Mouse (Mus musculus) 3T3-L1 (cell line): Measurements from ENCODE around the gene Retnla.
"Not testable (repeated sequence)": the region's sequence is repeated elsewhere in the genome, so short reads cannot be mapped to it uniquely, and the experiment has no call there.

Experiments
- DNase-seq: peaks from one replicate; pipeline ENCODE4 v3.0.0-alpha.2; 2015; ENCODE audit warnings: low read depth, low spot score

Gene Retnla

DNA sequence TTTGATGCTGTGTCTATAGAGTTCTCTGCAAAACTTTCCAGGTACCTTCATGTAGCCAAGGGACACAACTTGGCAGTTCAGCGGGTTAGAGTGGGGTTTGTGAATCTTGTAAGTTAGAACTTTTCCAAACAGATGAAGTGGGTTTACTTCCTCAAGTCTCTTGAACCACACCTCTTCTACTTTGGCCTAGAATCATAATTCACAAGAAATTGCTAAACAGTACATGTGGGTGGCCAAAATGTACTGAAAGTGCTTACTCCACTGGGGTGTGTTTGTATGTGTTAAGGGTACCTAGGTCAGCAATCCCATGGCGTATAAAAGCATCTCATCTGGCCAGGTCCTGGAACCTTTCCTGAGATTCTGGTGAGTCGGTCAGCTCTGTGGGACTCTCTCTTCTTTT lies at the start of gene Retnla:
Gene Retnla (plus strand): TSS at position 286 of the 400 bp plus-strand sequence.
- DNase-seq = no peak

DNA sequence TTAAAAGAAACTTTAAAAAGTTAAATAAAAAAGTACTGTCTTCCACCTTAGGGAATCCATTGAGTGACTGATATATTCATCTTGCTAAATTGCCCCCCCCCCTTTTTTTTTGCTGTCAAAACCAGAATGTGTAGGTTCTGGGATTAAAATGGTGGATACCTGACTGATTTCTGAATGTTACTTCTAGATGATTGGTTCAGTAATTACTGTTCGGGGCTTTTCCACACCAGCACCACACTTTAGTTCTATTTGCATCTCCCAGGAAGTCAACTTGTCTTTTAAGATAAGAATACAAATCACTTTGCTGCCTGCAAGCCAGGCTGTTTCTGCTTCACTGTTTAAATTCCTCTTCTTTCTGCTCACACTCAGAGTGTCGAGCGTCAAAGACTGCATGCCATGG lies 44.1 kb upstream of the Retnla start:
- no peak for DNase-seq

GRCm38 (mm10) chr16:48799470-48799869 lies 42.9 kb upstream of the Retnla start:
- DNase-seq = peak; percentile 6

- no peak for DNase-seq
Measured at GRCm38 (mm10) chr16:48800906-48801305, 41.4 kb upstream of the Retnla start.

DNA sequence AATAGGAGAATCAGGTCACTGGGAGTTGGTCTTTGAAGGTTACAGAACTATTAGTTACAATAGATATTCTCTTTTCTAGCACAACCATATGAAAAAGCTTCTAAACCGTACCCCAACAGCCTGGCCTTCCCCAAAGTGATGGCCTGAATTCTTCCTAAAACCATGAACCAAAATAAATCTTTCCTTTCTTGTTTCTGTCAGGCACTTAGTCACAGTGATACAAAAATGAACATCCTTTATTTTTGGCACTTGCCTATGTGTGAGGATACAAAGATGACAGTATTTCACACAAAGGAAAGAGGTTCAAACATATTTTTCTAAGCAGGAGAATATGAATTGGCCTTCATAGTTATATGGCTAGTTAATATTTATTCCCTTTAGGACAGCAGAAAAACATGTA lies 36.9 kb upstream of the Retnla start:
- DNase-seq = no peak

- no peak for DNase-seq
Measured at GRCm38 (mm10) chr16:48806521-48806920, 35.8 kb upstream of the Retnla start.

DNA sequence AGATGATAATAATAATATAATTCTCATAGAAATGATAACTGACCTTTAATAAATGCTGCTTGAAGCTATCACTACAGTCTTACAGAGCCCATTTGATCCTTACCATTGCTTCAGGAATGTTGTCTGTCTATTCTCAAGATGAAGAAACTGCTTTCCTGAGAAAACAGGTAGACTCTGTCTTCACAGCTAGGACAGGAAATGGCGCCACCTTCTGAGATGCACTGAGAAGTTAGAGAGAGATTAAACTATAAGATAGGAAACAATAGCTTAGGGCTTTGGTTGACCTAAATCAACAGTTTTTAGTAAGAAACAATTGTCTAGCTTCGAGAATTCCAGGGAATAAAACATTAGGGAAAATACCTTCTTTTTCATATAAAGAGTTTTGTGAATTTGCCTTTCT lies 33.0 kb upstream of the Retnla start:
- DNase-seq = peak; percentile 55

GRCm38 (mm10) chr16:48811881-48812436 lies 30.4 kb upstream of the Retnla start:
- DNase-seq = no peak

GRCm38 (mm10) chr16:48816695-48817094 lies 25.7 kb upstream of the Retnla start, which contains the start of gene Retnlb:
TSS of gene Retnlb (plus strand) at chr16:48816856.
- no peak for DNase-seq

DNA sequence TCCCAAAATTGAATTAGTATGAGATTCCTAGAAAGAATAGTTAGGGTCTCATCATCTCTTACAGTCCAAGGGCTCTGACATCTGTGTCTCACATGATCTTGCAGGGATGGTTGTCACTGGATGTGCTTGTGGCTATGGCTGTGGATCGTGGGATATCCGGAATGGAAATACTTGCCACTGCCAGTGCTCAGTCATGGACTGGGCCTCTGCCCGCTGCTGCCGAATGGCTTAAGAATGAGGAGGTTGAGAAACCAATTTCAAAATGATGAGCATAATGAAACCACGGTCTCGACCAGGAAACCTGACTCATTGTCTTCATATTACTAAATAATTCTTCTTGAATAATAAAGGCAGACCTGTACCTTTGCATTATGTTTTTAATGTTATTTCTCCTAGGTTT lies 23.8 kb upstream of the Retnla start:
- DNase-seq = peak; percentile 61

DNA sequence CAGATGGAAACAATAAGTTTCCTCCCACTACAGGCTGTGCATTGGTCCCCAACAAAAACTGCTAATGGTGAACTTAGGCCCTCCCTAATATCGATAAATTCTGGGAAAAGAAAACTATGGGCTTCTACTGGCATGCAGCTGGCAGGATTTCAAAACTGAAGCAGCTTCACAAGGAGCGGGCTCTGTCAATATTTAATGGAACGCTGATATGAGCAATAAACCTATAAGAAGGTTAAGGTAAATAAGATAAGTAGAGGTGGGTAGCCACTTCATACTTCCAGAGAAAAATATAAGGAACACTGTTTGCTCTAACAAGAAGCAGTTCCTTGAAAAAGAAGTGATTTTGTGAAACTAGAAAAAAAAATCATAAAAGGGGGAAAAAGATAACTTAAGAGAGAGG lies 15.9 kb upstream of the Retnla start:
- DNase-seq = no peak

DNA sequence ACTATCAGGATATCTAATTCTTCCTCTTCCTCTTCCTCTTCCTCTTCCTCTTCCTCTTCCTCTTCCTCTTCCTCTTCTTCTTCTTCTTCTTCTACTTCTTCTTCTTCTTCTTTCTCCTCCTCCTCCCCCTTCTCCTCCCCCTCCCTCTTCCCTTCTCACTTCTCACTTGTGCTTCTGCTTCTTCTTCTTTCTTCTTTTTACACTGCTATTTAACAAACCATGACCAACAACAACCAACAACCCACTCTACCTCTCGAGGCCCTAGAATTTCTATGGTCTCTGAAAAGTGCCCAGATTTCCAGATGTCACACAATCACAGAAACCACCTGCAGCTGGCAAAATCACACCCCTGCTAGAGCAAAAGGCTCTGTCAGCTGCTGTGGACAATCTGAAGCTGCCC lies 14.7 kb upstream of the Retnla start:
- no peak for DNase-seq

DNA sequence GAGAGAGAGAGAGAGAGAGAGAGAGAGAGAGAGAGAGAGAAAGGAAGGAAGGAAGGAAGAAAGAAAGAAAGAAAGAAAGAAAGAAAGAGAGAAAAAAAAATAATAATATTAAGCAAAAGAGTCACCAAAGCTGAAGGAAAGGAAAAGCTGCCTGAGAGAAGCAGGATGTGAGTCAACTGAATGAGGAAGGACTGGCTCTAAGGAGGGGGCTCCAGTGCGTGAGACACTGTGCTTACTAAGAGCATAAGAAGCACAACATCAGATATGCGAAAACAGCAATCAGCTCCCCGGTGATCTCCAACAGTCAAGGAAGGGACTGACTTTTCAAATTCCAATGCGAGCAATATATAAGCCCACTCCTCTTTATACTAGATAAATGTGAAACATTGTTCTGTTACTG lies 13.3 kb upstream of the Retnla start:
- peak; percentile 47 for DNase-seq

GRCm38 (mm10) chr16:48832055-48832454 lies 10.3 kb upstream of the Retnla start:
- no peak for DNase-seq

DNA sequence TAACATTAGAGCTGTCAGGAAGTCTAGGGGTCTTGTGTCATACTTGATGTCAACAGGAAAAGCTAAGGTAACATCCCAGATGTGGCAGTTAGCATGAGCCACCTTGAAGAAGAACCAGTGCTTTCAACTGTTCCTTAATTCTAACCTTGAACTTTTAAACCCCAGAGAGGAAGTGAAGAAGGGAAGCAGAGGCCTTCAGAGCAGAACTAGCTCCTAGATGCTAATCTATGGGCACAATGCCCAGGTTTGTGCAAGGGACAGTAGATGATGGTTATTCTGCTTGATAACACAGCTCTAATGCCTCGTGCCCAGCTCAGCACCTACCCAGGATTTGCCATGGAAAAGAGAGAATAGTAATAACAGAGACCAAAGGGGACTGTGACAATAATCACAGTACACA lies 8.7 kb upstream of the Retnla start:
- DNase-seq = not testable (repeated sequence)

- DNase-seq = no peak
Measured at GRCm38 (mm10) chr16:48843671-48844386, 1.5 kb downstream of the Retnla start.

GRCm38 (mm10) chr16:48865004-48865403 lies 22.7 kb downstream of the Retnla start:
- DNase-seq = not testable (repeated sequence)

GRCm38 (mm10) chr16:48867690-48868089 lies 25.3 kb downstream of the Retnla start:
- no peak for DNase-seq

DNA sequence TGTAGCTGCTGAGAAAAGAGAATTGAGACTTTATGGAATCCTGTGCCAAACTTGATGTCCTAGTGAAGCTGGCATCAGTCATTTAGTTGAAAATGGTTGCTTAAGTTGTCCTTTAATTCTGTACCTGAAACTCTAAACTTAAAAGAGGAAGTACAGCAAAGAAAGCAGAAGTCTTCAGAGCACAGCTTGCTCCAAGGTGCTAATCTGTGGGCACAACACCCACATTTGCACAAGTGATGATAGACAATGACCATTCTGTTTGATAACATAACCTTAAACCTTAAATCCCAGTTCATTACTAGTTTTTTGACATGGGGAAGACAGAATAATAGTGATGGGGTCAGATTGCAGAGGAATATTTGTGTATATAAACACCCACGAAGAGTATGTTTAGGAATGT lies 26.3 kb downstream of the Retnla start:
- DNase-seq = no peak

DNA sequence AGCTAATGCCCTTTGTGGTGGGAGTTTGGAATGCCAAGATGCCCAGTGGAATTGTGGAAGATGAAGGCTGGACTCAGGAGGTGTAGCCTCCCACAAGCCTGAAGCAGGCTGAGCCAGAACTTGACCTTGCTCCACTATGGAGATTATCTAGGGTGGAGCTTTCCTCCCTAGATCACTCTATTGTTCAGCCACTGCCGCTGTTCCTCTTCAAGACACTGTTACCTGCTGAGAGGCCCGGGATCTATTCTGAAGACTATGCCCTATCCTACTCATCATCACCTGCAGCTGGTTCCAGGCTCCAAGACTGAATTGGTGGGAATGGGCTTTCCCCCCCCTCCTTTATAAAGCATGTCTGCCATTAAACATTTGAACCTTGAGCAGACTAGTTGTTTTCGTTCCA lies 27.3 kb downstream of the Retnla start:
- no peak for DNase-seq

DNA sequence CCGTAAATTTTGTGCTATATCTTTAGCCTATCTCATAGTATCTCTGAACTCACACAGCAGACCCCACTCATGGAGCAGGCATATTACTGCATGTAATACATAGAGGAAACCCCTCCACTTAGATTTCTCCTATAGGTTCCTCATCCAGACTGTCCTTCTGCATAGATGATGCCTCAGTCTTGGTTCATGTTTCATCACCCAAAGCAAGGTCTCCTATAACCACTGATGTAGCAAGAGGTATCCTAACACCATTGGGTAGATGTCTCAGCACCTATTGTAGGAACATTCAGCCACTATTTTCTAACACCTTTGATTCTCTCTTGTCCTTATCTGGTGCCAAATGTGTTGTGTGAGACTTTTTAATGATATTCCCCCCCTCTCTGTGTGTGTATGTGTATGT lies 29.4 kb downstream of the Retnla start:
- no peak for DNase-seq

DNA sequence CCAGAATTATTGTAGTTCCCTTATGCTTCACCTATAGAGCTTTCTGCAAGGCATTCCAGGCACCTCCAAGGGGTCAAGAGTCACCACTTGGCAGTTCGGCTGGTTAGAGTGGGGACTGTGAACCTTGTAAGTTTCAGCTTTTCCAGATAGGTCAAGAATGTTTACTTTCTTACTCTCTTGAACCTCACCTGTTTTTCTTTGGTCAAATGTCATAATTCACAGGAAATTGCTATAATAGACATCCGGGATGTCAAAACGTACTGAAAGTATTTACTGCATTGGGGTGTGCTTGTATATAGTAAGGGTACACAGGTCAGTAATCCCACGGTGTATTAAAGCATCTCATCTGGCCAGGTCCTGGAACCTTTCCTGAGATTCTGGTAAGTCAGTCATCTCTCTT lies 30.0 kb downstream of the Retnla start, which contains the start of gene Retnlg:
Gene Retnlg (plus strand): TSS at position 301 of the 400 bp plus-strand sequence.
- DNase-seq = no peak

DNA sequence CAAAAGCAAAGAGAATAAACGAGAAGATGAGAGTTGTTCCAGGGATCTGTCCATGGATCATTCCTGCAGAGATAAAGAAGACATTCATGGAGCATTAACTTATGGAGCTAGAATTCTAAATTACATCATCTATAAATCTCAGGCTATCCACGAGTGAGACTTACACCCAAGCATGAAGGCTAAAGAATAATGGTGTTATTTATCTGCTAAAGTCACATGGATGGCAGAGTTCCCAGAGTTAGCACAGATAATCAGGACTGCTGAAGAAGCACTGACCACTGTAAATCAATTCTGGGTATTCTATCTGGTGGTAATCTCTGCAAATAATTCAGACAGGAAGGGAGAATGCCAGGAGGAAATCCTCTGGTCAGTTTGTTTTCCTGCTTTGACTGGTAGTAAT lies 48.4 kb downstream of the Retnla start:
- DNase-seq = no peak
